Mouse (Mus musculus) neutrophil, adult 65 days (primary cell): ENCODE results near the gene Psg27. TPM values are rescaled to one million over a fixed set of nuclear protein-coding genes. Genes with fewer than 3 reads are reported as not detected.

Source experiments
- total RNA-seq: library from RNA; stranded (reverse); gene quantifications from 2 replicates; pipeline ENCODE4 v1.2.4, GENCODE M21; 2023

Psg27 gene
- not detected in 2 replicates for total RNA-seq

GRCm38 (mm10) chr7:18567205-18567604, at the start of gene Psg27:
Gene Psg27, minus strand, starts transcription at chr7:18567305.

GRCm38 (mm10) chr7:18616401-18616800, 49.3 kb upstream of the Psg27 start, which contains the start of gene Psg23:
Gene Psg23, minus strand, starts transcription at chr7:18616501.

GRCm38 (mm10) chr7:18532169-18532568, 34.9 kb downstream of the Psg27 start, which contains the start of gene Psg25:
Gene Psg25, minus strand, starts transcription at chr7:18532269.

Other genes starting within 250 kb of the Psg27 start
- not detected in 2 replicates for gene Psg18, start 212.3 kb downstream of the Psg27 start, total RNA-seq
- not detected in 2 replicates for gene Psg28, start 135.3 kb downstream of the Psg27 start, total RNA-seq
- not detected in 2 replicates for gene Psg26, start 83.1 kb downstream of the Psg27 start, total RNA-seq
- not detected in 2 replicates for gene Psg25, start 35.0 kb downstream of the Psg27 start, total RNA-seq
- gene Psg23, start 49.2 kb upstream of the Psg27 start, total RNA-seq = not detected in 2 replicates
- not detected in 2 replicates for gene Psg21, start 89.4 kb upstream of the Psg27 start, total RNA-seq
- not detected in 2 replicates for gene Psg20, start 118.9 kb upstream of the Psg27 start, total RNA-seq
- not detected in 2 replicates for gene Psg22, start 150.8 kb upstream of the Psg27 start, total RNA-seq
- gene Psg19, start 231.2 kb upstream of the Psg27 start, total RNA-seq = not detected in 2 replicates